ENCODE assay signal across 12 mouse cellular contexts in the genomic region with DNA sequence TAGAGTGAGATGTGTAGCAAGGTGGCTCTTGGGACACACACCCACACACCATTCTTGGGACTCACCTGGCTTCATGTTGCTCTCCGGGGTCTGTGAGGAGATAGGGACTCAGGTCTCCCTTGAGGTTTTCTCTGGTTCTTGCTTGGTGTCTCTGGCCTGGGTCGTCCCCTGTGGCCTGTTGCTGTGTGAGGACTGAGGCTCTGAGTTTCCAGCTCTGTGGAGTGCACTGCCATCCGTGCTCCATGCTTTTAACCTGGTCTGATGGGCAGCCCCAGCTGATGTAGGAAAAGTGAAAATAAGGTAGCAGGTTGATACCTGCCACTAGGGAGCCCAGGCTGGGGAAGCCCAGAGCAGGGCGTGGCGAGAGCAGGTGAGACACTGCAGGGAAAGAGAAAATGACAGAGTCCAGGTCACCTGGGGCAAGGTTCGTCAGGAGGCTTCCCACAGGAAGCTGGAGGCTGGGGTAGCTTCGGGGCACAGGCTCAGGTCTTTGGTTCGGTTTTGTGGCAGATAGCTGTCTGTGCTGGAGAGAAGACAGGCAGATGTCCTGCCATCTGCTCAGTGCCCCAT. TPM values are rescaled to one million over a fixed set of nuclear protein-coding genes. Genes with fewer than 3 reads are reported as not detected.
"Had no signal": no experiment of that assay in that cellular context is flagged by ENCODE, and none has a peak within 500 bp of the region (broad histone marks: within the 10 kb centered on the region; RNA-seq: fewer than 3 reads in every experiment).

Gene Ifnl2, minus strand, starts transcription at position 51 of the 570 bp plus-strand sequence.

RNA-seq across cellular contexts. Expression of gene Ifnl2, which starts in this region (rescaled TPM):
- polyA plus RNA-seq: neural tube, embryonic 13.5 days; neural tube, embryonic 14.5 days; neural tube, embryonic 15.5 days; small intestine, adult 2 months; spleen, adult 2 months; stomach, embryonic 14.5 days; stomach, embryonic 15.5 days; stomach, embryonic 16.5 days; stomach, postnatal 0 days; testis, adult 2 months; thymus, postnatal 0 days; urinary bladder, adult 2 months had no signal
